23 mouse cellular contexts compared by ENCODE assay signal in genomic region chr7:45297563-45297962, GRCm38 (mm10). TPM values are rescaled to one million over a fixed set of nuclear protein-coding genes. Genes with fewer than 3 reads are reported as not detected.
"Had no signal": no experiment of that assay in that cellular context is flagged by ENCODE, and none has a peak within 500 bp of the region (broad histone marks: within the 10 kb centered on the region; RNA-seq: fewer than 3 reads in every experiment).

No protein-coding gene starts in this region.

- H3K27ac ChIP-seq: kidney, postnatal 0 days; limb, embryonic 10.5 days; liver, embryonic 12.5 days; lung, embryonic 15.5 days; macrophage; midbrain, embryonic 15.5 days; neural tube, embryonic 12.5 days had no signal

- ATAC-seq: liver, embryonic 12.5 days; midbrain, embryonic 15.5 days had no signal

- H3K4me3 ChIP-seq: limb, embryonic 10.5 days; liver, embryonic 12.5 days; lung, embryonic 15.5 days; megakaryocyte, embryonic 14.5 days; midbrain, embryonic 15.5 days; neural tube, embryonic 12.5 days had no signal

- H3K4me1 ChIP-seq: limb, embryonic 10.5 days; liver, embryonic 12.5 days; neural tube, embryonic 12.5 days had no signal

- DNase-seq: kidney, adult 9 months; kidney, postnatal 36 days; layer of hippocampus, adult 9-11 months; lung, postnatal 14 days; retina, postnatal 1 day; right cerebral cortex, postnatal 4 days; spleen, adult 18-20 months; thymus, postnatal 4 days had no signal

RNA-seq across cellular contexts. Expression of gene Slc6a21, which starts 20.2 kb away (rescaled TPM):
- total RNA-seq: layer of hippocampus, adult 18-20 months; monocyte, adult 5-6 weeks; neutrophil, adult 5-6 weeks had no signal
- polyA plus RNA-seq: kidney, postnatal 0 days; limb, embryonic 10.5 days; limb, embryonic 14.5 days; liver, embryonic 12.5 days; liver, embryonic 16.5 days; macrophage; midbrain, embryonic 11.5 days; midbrain, embryonic 15.5 days; neural tube, embryonic 12.5 days; stomach, embryonic 16.5 days had no signal

RNA-seq across cellular contexts. Expression of gene Hrc, which starts 37.5 kb away (rescaled TPM):
- total RNA-seq: monocyte, adult 5-6 weeks; neutrophil, adult 5-6 weeks had no signal
- polyA plus RNA-seq: macrophage had no signal

RNA-seq across cellular contexts. Expression of gene Slc6a16, which starts 56.7 kb away (rescaled TPM):
- total RNA-seq: monocyte, adult 5-6 weeks; neutrophil, adult 5-6 weeks had no signal
- polyA plus RNA-seq: liver, embryonic 12.5 days; liver, embryonic 16.5 days; macrophage; midbrain, embryonic 11.5 days; stomach, embryonic 16.5 days had no signal
